Mouse (Mus musculus): ENCODE data around the gene Hdac10.

Gene Hdac10

GRCm38 (mm10) chr15:89128382-89129350 is at the start of gene Hdac10:
TSS of gene Hdac10 (minus strand) at chr15:89128700.
- DNase-seq (ENCODE audit: low spot score in 2 of 2), result peak; percentile 88 to 90

GRCm38 (mm10) chr15:89177576-89178259 is 49.2 kb upstream of the Hdac10 start:
- DNase-seq (ENCODE audit: low spot score in 2 of 2), result no peak

- DNase-seq (ENCODE audit: low spot score in 2 of 2), result peak in 1 of 2 experiments; percentile 55
Measured at GRCm38 (mm10) chr15:89177121-89177520, 48.6 kb upstream of the Hdac10 start.

GRCm38 (mm10) chr15:89175411-89176155 is 47.1 kb upstream of the Hdac10 start:
- no peak for DNase-seq (ENCODE audit: low spot score in 2 of 2)

GRCm38 (mm10) chr15:89174889-89175339 is 46.4 kb upstream of the Hdac10 start:
- DNase-seq (ENCODE audit: low spot score in 2 of 2), result no peak

- DNase-seq (ENCODE audit: low spot score in 2 of 2), result no peak
Measured at GRCm38 (mm10) chr15:89173906-89174214, 45.4 kb upstream of the Hdac10 start.

- peak in 1 of 2 experiments; percentile 41 for DNase-seq (ENCODE audit: low spot score in 2 of 2)
Measured at GRCm38 (mm10) chr15:89173024-89173905, 44.8 kb upstream of the Hdac10 start.

- DNase-seq (ENCODE audit: low spot score in 2 of 2), result no peak
Measured at GRCm38 (mm10) chr15:89172276-89172935, 43.9 kb upstream of the Hdac10 start.

GRCm38 (mm10) chr15:89171526-89172051 is 43.1 kb upstream of the Hdac10 start:
- DNase-seq (ENCODE audit: low spot score in 2 of 2), result no peak

- DNase-seq (ENCODE audit: low spot score in 2 of 2), result no peak
Measured at GRCm38 (mm10) chr15:89170102-89170501, 41.6 kb upstream of the Hdac10 start.

GRCm38 (mm10) chr15:89169431-89169830 is 40.9 kb upstream of the Hdac10 start:
- DNase-seq (ENCODE audit: low spot score in 2 of 2), result peak; percentile 79 to 85

- no peak for DNase-seq (ENCODE audit: low spot score in 2 of 2)
Measured at GRCm38 (mm10) chr15:89168922-89169321, 40.4 kb upstream of the Hdac10 start.

GRCm38 (mm10) chr15:89165478-89165877 is 37.0 kb upstream of the Hdac10 start:
- no peak for DNase-seq (ENCODE audit: low spot score in 2 of 2)

GRCm38 (mm10) chr15:89161397-89161796 is 32.9 kb upstream of the Hdac10 start:
- no peak for DNase-seq (ENCODE audit: low spot score in 2 of 2)

GRCm38 (mm10) chr15:89158516-89158915 is 30.0 kb upstream of the Hdac10 start:
- DNase-seq (ENCODE audit: low spot score in 2 of 2), result no peak

GRCm38 (mm10) chr15:89157954-89158353 is 29.5 kb upstream of the Hdac10 start:
- no peak for DNase-seq (ENCODE audit: low spot score in 2 of 2)

- DNase-seq (ENCODE audit: low spot score in 2 of 2), result no peak
Measured at GRCm38 (mm10) chr15:89152312-89152711, 23.8 kb upstream of the Hdac10 start.

- DNase-seq (ENCODE audit: low spot score in 2 of 2), result no peak
Measured at GRCm38 (mm10) chr15:89150041-89150390, 21.5 kb upstream of the Hdac10 start.

GRCm38 (mm10) chr15:89149271-89150040 is 21.0 kb upstream of the Hdac10 start, which contains the start of gene Mapk11:
TSS of gene Mapk11 (minus strand) at chr15:89149628.
- peak in 1 of 2 experiments; percentile 54 for DNase-seq (ENCODE audit: low spot score in 2 of 2)
